Mouse (Mus musculus): ENCODE measurements around the gene Anapc15.

DNA sequence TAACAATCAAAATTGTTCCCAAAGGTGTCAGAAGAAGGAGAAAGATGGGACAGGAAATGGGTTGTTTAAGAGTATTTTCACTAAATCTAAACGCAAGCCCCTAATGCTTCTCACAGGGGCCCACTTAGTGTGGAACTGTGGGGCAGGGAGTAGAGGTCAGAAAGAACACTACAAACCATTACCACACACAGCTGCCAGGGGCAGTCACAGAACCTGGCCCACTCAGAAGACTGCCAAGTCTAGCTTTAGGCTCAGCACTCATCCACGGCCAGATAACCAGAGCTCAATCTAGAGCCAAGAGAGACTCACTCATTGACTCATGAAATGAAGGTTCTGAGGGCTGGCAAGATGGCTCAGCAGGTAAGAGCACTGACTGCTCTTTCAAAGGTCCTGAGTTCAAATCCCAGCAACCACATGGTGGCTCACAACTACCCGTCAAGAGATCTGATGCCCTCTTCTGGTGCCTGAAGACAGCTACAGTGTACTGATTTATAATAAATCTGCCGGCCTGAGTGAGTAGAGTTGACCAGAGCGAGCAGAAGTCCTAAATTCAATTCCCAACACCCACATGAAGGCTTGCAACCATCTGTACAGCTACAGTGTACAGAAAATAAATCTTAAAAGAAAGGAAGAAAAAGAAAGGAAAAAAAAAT, 27.9 kb upstream of the Anapc15 start:
- TF ChIP-seq CTCF (IDR thresholded peaks at IDR 0.05; ENCODE audit: low read depth, low read length), result no peak
- TF ChIP-seq GATA1 (IDR thresholded peaks at IDR 0.05; ENCODE audit: borderline replicate concordance, low read length), result no peak
- no peak for TF ChIP-seq GATA2 (IDR thresholded peaks at IDR 0.05; ENCODE audit: borderline replicate concordance, low read depth, low read length)
- no peak for TF ChIP-seq POLR2AphosphoS5 (IDR thresholded peaks at IDR 0.05; ENCODE audit: insufficient replicate concordance, low read depth, low read length)

Data from G1E (cell line).